Mouse (Mus musculus) thymus, adult 2 months (tissue): ENCODE data around the gene Fblim1. TPM values are rescaled to one million over a fixed set of nuclear protein-coding genes. Genes with fewer than 3 reads are reported as not detected.
A peak's percentile ranks its signal among the peaks of the same experiment; 100 is the strongest.

ENCODE experiments used
- DNase-seq: peaks from one replicate; pipeline ENCODE4 v3.0.0; 2021
- H3K27ac ChIP-seq: fragments of 200-500 bp; 2 replicates; pipeline ENCODE4 v1.5.1; 2012; ENCODE audit warnings: low read length, control low read depth; ENCODE audit not compliant: control insufficient read depth, insufficient read depth
- H3K27me3 ChIP-seq: fragments of 200-500 bp; 2 replicates; pipeline ENCODE4 v1.6.1; 2012; ENCODE audit warnings: mild to moderate bottlenecking, low read length, moderate library complexity, mixed read lengths; ENCODE audit not compliant: control insufficient read depth, insufficient read depth
- H3K36me3 ChIP-seq: fragments of 200-500 bp; 2 replicates; pipeline ENCODE4 v1.6.1; 2012; ENCODE audit warnings: mild to moderate bottlenecking, low read length, moderate library complexity; ENCODE audit not compliant: control insufficient read depth, insufficient read depth
- H3K4me1 ChIP-seq: fragments of 200-500 bp; replicated peaks from 2 replicates; pipeline ENCODE4 v1.6.1; 2012; ENCODE audit warnings: low read length; ENCODE audit not compliant: control insufficient read depth, insufficient read depth
- H3K4me3 ChIP-seq: fragments of 200-500 bp; 2 replicates; pipeline ENCODE4 v1.5.1; 2012; ENCODE audit warnings: mild to moderate bottlenecking, low read length, control low read depth, moderate library complexity; ENCODE audit not compliant: control insufficient read depth, insufficient read depth
- CTCF ChIP-seq: fragments of 200-500 bp; IDR thresholded peaks from 2 replicates; pipeline ENCODE4 v1.5.1; 2012; ENCODE audit warnings: mild to moderate bottlenecking, control low read depth, low read length, moderate library complexity, borderline replicate concordance; ENCODE audit not compliant: control insufficient read depth, poor library complexity, insufficient read depth; ENCODE audit errors: extremely low read depth
- POLR2A ChIP-seq: fragments of 200-500 bp; IDR thresholded peaks from 2 replicates; pipeline ENCODE4 v1.6.1; 2012; ENCODE audit warnings: mild to moderate bottlenecking, low read length, control low read depth, moderate library complexity; ENCODE audit not compliant: control insufficient read depth, poor library complexity, insufficient read depth; ENCODE audit errors: extremely low read depth
- WGBS: fragments of 180-500 bp; shearing (Covaris S2); methylation state at CpG from one replicate; pipeline ENCODE4 v1.1.7; 2018; 5-methylcytosine and 5-hydroxymethylcytosine counted together
- polyA plus RNA-seq: library from polyadenylated mRNA; depleted of rRNA; stranded (reverse); fragments of >200 nt; gene quantifications from 2 replicates; pipeline ENCODE4 v1.2.3, GENCODE M21; 2012

The Fblim1 gene
- polyA plus RNA-seq, 1 experiment, result 16.2 TPM

- Histone ChIP-seq H3K27ac (no peak overlapping the region), H3K36me3 (no peaks in the 10 kb centered on the region), H3K27me3 (no peaks in the 10 kb centered on the region), H3K4me1 (0 out of 2 replicates have a peak, but pooled peaks cover 4% of the 10 kb centered on the region), H3K4me3 (no peak overlapping the region)
- 45% methylated on average over 27 of the region's 27 CpGs for WGBS
- peak; percentile 85 for DNase-seq
- TF ChIP-seq CTCF, result peak; percentile 91
- no peak for TF ChIP-seq POLR2A
Observed at GRCm38 (mm10) chr4:141574789-141575702, 30.9 kb downstream of the Fblim1 start.

DNA sequence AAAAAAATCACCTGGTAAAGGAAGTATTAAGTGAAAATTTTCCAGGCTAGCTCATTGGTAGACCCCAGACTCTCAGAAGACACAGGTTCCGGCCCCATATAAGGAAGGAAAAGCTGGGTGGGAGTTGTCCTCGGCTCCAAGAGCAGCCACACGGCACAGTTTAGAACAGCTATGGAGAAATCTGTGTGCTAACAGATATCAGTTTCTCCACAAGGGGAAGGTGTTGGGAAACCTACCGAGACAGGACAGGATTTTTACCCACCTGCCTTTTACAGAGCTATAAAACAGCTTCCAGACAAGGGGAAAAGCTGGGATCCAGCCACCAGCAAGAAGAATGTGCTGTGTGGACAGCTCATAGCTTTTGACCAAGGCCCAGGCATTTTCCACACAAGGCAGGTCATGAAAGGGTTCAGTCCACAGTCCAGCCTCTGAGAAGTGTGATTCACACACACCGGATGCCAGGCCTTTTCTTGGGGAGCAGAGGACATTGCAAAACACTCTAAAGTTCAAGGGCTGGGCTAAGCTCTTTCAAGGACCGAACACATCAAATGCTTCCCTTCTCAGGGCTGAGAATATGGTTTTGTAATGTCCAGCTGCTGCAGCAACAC lies 32.4 kb downstream of the Fblim1 start:
- H3K4me3 ChIP-seq, result no peak overlapping the region
- no peaks in the 10 kb centered on the region for H3K36me3 ChIP-seq
- H3K27ac ChIP-seq, result no peak overlapping the region
- WGBS, result 53% methylated on average over 6 of the region's 6 CpGs
- H3K4me1 ChIP-seq, result 0 out of 2 replicates have a peak, but pooled peaks cover 4% of the 10 kb centered on the region
- TF ChIP-seq CTCF, result no peak
- no peak for TF ChIP-seq POLR2A
- no peak for DNase-seq
- H3K27me3 ChIP-seq, result no peaks in the 10 kb centered on the region

DNA sequence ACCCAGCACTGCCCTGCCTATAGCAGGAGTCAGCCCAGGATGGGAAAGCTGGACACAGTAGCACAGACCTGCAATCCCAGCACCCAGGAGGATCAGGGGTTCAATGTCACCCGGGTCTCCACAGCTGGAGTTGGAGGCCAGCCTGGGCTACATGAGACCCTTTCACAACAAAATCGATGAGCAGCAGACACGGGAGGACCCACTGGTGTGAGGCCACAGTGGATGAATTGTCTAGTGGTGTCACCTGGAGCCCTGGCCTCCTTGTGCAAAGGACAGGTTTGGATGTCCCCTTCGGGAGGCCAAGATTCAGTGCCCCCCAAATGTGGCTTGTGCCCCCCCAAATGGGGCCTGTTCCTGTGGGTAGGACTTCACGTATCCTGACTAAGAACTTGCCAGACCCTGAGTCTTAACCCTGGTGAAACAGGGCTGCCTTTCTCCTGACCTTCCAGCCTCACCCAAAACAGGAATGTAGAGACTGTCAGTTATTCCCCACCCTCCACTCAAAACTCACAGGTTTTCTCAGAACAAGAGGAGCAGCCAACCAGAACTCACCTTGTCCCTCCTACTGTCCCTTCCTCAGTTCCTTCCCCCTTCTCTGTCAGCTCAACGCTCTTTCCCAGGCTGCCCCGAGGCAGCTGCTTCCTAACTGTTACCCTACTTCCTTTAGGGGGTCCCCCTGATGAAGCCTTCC lies 33.1 kb downstream of the Fblim1 start:
- Histone ChIP-seq H3K4me3 (no peak overlapping the region), H3K27me3 (no peaks in the 10 kb centered on the region), H3K36me3 (no peaks in the 10 kb centered on the region), H3K4me1 (0 out of 2 replicates have a peak, but pooled peaks cover 4% of the 10 kb centered on the region), H3K27ac (no peak overlapping the region)
- WGBS, result 57% methylated on average over 7 of the region's 7 CpGs
- DNase-seq, result no peak
- TF ChIP-seq CTCF (no peak), POLR2A (no peak)

DNA sequence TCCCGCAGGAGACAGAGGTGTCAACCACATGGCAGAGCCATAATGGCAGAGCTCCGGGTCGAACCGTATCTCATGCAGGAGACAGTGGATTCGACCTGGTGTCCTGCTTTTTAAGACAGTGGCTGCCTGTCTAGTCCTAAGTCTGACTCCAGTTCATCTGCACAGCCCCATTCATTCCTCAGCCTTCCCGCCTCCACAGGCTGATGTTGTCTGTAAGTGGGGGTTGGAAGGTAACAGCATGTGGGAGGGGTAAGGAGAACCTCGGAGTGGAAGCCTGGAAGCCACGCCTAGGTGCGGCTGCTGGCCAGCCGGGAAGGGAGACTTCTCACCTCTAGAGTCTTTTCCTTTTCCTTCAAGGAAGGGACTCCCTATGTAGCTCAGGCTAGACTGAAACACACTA lies 34.0 kb downstream of the Fblim1 start:
- DNase-seq, result no peak
- TF ChIP-seq CTCF (no peak), POLR2A (no peak)
- Histone ChIP-seq H3K27me3 (no peaks in the 10 kb centered on the region), H3K27ac (no peak overlapping the region), H3K4me1 (0 out of 2 replicates have a peak, but pooled peaks cover 4% of the 10 kb centered on the region), H3K36me3 (no peaks in the 10 kb centered on the region), H3K4me3 (no peak overlapping the region)
- WGBS, result 92% methylated on average over 10 of the region's 10 CpGs

DNA sequence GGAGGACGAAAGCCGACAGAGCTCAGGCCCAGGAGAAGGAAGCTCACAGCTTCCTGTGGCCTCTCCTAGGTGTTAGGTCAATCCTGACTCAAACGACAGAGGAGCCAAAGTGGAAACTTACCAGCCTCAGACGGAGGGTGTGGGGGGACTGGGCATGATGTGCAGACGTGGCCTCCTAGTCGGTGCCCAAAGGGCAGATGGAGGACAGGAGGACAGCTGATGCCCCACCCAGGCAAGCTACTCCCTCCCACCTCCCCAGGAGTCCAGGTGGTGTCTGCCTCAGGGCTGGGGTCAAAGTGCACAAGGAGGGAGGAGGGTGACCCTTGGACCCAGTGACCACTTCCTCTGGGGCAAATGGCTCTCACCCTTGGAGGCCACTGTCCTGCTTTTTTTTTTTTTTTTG lies 34.6 kb downstream of the Fblim1 start:
- no peak for DNase-seq
- TF ChIP-seq CTCF, result no peak
- TF ChIP-seq POLR2A, result no peak
- no peak overlapping the region for H3K27ac ChIP-seq
- H3K4me3 ChIP-seq, result no peak overlapping the region
- 0 out of 2 replicates have a peak, but pooled peaks cover 4% of the 10 kb centered on the region for H3K4me1 ChIP-seq
- no peaks in the 10 kb centered on the region for H3K36me3 ChIP-seq
- 61% methylated on average over 6 of the region's 6 CpGs for WGBS
- no peaks in the 10 kb centered on the region for H3K27me3 ChIP-seq

- no peaks in the 10 kb centered on the region for H3K27me3 ChIP-seq
- H3K4me3 ChIP-seq, result no peak overlapping the region
- DNase-seq, result no peak
- H3K27ac ChIP-seq, result no peak overlapping the region
- 0 out of 2 replicates have a peak, but pooled peaks cover 4% of the 10 kb centered on the region for H3K4me1 ChIP-seq
- WGBS, result 97% methylated on average over 1 of the region's 1 CpGs
- TF ChIP-seq CTCF, result no peak
- no peak for TF ChIP-seq POLR2A
- no peaks in the 10 kb centered on the region for H3K36me3 ChIP-seq
Observed at GRCm38 (mm10) chr4:141570821-141571220, 35.1 kb downstream of the Fblim1 start.
